Mouse (Mus musculus) regulatory T cell (primary cell): ENCODE measurements around the gene Agrn.

ENCODE experiments used
- in situ Hi-C: fragments of 300-600 bp; cut with MboI, MseI; formaldehyde crosslinking; loops from one replicate; pipeline ENCODE4 v1.15.1; 2025; ENCODE audit warnings: high pct_unique_total_duplicates

Gene Agrn

DNA sequence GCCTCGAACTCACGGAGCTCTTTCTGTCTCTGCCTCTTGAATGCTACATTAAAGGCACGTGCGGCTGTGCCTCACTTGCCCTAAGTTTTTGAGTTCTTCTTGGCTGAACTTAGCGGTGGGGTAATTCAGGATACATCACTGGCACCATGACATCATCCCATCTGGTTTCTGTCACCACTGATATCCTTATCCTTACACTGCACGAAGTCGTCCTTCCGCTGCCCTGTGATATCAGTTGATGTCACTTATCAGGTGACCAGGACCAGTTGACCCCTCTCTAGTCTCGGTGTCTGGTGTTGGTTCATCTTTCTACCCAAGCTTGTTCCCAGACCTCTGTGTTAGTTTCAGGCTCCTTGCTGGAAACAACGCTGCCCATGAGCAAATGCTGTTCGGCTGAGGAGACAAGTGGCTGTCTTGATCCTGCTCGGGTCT lies 5.2 kb upstream of the Agrn start:
- in situ Hi-C loops: no loop called here

GRCm38 (mm10) chr4:156200623-156201475 lies 3.6 kb upstream of the Agrn start, which contains the start of gene Isg15:
Gene Isg15, minus strand, starts transcription at chr4:156200818.
- in situ Hi-C loops: no loop called here

DNA sequence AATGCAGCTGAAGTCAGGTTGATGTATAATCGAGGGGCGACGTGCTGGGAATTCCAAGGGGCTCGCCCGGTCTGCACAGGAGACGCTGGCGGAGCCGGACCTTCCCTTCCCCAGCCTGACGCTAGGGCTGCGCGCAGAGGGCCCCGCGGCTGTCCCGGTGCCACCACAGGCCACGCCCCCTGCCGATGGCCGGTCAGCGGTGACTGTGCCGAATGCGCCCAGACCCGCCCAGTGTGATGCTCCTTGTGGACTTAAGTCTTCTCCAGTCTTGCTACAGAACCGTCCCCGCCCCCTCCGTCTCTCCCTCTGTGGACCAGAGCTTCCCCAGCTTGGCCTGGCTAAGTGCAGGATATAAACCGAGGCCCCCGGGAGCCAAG lies 529 bp upstream of the Agrn start:
- in situ Hi-C loops: no loop called here

- in situ Hi-C loops: no loop called here
These were observed 1.1 kb downstream of the Agrn start for GRCm38 (mm10) chr4:156195927-156196870.

DNA sequence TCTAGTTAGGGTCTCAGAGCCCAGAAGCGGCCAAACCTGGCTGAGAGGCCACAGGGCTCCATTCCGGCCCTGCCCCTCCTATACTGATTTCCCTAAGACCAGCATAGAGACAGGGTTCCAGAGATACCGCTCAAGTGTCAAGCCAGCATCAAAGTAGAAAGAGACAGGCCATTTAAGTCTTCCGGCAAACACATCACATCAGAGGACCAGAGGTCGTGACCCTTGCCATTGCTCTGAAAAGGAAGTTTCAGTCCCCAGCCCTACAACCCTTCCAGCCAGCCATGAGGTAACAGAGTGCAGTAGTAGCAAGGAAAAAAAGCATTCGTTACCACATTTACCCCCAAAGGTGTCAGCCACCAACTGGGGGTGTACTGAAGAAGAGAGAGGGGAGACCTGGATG lies 2.9 kb downstream of the Agrn start:
- in situ Hi-C loops: no loop called here

DNA sequence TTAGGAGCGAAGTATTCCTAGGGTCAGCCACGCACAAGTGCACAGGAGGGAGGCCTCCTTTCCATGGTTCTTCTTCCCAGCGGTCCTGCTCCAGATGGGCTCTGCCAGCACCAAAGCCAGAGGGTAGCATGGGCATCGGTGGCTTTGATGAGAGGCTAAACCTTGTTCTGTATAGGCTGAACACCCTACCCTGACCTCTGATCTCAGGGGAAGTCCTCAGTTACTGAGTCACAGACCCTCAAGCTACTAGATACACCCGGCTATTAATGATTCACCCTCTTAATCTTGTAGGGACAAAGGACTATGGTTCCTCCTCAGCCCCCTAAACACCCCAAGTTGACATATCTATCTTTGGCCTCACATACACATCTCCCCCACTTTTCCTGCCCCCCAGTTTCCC lies 3.4 kb downstream of the Agrn start:
- in situ Hi-C loops: no loop called here

DNA sequence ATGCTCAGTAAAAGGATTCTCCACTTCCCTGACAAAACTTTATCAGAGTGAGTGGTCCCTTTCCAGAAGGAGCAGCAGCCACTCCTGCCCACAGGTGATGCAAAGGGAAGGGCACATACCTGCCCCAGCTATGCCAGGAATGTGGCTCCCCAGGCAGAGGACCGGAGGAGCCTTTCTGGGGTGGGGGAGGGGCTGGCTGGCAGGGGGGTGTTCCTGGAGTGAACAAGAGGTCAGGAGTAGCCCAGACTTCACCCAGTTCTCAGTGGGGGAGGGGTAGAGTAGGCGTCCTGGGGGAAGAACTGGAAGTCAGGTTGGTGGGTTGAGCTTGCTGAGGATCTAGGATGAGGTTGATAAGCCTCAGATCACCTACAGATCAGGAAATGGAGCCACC lies 4.1 kb downstream of the Agrn start:
- in situ Hi-C loops: no loop called here

DNA sequence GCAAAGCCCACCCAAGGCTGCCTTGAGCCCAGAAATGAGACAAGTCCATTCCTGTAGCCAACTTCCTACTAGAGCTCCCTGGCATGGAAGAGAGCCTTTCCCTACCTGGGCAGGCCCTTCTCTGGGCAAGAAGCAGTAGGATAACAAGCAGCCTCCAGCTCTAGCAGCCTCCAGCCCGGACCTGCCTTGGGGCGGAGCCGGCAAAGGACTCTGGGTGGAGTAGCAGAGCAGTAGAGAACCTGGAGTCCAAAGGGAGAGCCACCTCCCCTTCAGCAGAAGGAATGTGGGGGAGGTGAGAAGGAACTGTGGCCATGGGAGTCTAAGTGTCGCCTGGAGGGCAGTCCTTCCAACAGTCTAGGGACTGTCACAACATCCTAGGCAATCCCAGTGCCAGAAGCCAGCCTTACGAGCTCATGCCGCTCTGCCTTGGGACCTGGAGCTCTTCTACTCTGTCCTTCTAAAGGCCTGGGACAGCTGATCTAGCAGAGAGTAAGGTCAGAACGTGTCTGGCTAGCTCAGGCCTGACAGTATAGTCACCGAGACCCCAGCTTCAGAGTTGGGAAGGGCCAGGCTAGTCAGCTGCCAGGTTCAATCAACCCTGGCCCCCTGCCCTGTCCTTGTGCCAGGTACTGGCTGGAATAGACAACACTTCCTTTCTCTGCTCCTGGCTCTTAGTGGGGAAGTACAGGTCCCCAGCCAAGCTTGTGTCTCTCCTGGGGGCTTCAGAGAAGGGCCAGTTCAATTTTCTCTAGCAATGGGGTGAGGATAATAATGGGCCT lies 4.7 kb downstream of the Agrn start:
- in situ Hi-C loops: no loop called here

DNA sequence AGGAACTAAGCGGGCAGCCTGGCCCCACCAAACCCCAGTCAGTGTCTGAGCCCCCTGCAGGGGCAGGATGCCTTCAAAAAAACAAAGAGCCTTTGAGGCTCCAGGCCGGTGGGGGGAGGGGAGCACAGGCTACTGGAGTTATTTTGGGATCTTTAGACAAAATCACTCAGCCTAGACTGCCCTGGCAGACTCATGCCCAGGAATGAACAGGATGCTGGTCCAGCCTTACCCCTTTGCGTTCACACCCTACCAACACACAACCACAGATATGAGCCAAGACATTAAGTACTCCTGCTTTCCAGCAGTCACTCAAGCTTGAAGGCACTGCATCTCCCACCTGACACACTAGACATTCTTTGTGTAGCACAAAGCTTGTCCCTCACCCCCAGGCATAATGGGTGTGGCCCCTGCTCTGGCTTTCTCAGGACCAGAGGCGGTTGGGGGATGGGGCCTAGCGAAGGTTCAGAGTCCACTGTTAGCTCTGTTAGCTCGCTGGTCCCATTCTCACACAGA lies 8.4 kb downstream of the Agrn start:
- in situ Hi-C loops: no loop called here

GRCm38 (mm10) chr4:156188162-156188810 lies 9.0 kb downstream of the Agrn start:
- in situ Hi-C loops: no loop called here

DNA sequence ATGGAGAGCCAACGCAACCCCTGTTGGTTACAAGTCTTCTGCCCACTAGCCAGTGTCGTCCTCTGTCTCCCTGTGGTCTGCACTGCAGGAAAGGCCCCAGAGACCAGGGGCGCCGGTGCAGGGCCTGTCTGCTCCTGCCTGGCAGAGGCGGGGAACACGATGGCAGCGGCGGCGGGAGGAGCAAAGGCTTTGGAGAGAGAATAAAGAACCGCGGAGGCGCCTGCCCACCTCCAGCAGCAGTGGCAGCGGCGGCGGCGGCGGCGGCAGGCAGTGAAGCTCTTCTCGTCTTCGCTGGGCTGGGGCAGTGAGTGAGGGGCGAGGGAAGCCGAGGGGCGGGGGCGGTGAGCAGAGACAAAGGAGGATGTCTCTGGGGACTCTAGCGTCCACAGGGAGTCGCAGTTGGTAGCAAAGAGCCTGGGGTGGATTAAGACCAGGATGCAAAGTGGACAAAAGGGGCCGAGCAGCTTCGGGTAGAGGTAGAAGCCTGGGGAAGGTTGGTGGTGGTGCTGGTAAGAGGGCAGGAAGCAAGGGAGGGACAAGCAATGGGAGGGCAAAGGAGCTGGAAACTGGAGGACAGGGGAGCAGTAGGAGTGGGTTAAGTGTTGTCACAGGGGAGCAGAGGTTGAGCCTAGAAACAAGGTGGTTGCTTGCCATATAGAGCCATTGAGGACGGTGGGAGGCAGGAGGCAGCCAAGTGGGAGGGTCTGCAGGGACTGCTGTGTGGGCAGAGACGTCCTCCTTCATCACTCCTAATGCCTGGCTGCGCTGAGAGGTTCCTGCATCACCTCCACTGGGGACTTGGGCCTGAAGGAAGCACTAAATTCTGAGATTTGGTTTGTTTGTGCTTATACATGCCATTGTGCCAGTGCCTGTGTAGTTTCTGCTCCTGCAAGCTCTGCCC lies 11.1 kb downstream of the Agrn start:
- in situ Hi-C loops: no loop called here

DNA sequence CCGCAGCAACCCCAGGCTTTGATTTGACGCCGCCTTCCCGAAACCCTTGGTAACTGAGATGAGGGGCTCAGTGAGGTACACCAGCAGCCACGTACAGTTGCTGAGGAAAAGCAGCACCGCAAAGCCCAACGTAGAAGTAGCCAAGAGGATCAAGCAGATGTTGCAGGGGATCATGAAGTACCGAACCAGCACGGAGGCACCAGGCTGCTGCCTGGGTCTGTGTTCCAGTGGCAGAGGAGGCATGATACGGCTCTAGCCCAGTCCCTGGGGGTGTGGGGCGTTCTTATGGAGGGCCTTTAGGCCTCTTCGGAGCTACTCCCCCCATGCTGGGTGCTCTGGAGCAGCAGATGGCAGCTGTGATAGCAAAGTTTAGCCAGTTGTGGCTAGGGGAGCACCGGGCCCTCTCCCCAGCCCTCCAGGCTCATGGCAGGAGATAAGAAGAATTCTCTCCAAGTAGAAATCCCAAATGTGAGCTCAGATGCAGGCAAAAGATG lies 11.8 kb downstream of the Agrn start:
- in situ Hi-C loops: no loop called here

- in situ Hi-C loops: no loop called here
These were observed 12.9 kb downstream of the Agrn start for GRCm38 (mm10) chr4:156184291-156184954.

- in situ Hi-C loops: no loop called here
These were observed 13.5 kb downstream of the Agrn start for GRCm38 (mm10) chr4:156183747-156184146.

DNA sequence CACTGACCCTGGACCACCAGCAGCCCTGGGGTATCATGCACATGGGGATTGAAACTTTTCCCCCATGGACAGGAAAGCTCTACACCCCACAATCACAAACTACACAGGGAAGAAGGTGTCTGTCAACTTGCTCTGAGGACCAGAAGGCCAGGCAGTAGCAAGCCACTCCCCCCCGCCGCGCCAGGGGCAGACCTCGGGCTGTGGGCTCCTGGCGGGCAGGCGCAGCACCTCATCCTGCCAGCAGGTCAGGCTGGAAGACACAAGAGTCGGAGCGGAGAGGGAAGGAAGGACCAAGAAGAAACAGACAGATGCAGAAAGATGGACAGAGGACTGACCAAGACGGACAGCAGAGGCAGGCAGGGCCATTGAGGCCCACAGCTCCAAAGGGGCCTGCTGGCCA lies 19.7 kb downstream of the Agrn start:
- in situ Hi-C loops: no loop called here

DNA sequence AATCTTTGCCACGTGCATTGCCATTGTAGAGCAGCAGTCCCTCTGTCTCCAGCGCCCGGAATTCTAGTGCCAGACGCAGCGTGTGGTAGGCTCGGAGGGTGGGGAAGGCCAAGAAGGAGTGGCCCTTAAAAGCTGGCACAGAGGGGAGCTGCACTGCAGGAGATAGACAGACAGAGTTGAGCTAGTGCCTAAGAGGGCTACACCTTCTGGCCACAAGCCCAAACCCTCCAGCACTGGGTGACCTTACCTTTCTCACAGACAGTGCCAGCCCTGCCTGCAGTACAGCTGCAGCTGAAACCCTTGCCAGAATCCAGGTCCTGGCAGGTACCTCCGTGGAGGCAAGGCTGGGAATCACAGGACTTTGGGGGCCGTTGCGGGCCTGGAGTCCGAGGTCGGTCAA lies 25.5 kb downstream of the Agrn start:
- in situ Hi-C loops: no loop called here

GRCm38 (mm10) chr4:156169129-156169528 lies 28.2 kb downstream of the Agrn start:
- in situ Hi-C loops: no loop called here

DNA sequence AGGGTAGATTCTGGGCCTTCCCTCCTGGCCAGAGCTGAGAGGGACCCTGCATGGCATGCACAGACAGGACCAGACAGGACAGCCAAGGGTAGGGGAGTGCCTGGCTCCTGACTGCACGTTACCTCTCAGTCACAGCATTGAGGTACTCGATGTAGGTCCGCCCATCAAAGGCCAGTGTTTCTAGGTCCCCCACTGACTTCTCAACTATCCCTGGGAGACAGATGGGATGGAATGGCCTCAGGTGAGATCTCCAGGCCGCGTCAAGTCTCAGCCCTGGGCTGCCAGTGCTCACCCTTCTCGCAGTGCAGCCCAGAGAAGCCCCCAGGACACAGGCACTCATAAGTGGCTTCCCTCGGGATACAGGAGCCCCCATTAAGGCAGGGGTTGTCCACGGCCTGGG lies 28.7 kb downstream of the Agrn start:
- in situ Hi-C loops: no loop called here

- in situ Hi-C loops: no loop called here
These were observed 30.8 kb downstream of the Agrn start for GRCm38 (mm10) chr4:156166477-156166876.
